Mouse (Mus musculus) stomach, postnatal 0 days (tissue): Measurements from ENCODE around the gene Cntd1.

ENCODE experiments used
- CTCF ChIP-seq: IDR thresholded peaks from 2 replicates; pipeline ENCODE4 v1.5.1; 2016; ENCODE audit warnings: antibody characterized with exemption, low read depth, mild to moderate bottlenecking, moderate library complexity
- EP300 ChIP-seq: optimal IDR thresholded peaks from 2 replicates; pipeline ENCODE3; 2016; ENCODE audit warnings: antibody characterized with exemption

DNA sequence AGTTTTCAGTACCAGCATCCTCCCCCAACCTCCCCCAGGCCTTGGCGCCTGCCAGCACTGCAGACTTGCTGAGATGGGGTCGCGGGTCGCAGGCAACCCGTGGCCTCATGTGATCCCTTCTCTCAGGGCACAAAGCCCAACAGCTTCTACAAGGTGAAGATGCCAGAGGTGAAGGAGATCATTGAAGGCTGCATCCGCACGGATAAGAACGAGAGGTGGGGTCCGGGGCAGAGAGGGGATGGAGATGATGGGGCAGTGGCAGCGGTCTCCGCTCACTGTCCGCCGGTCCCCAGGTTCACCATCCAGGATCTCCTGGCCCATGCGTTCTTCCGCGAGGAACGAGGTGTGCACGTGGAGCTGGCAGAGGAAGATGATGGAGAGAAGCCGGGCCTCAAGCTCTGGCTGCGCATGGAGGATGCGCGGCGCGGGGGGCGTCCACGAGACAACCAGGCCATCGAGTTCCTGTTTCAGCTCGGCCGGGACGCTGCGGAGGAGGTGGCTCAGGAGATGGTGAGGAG, 13.8 kb upstream of the Cntd1 start:
- TF ChIP-seq CTCF (no peak), EP300 (no peak)
